Mouse (Mus musculus) thymus, adult 2 months (tissue): ENCODE results near the gene Rbms3.

ENCODE experiments used
- CTCF ChIP-seq: fragments of 200-500 bp; IDR thresholded peaks from 2 replicates; pipeline ENCODE4 v1.5.1; 2012; ENCODE audit warnings: mild to moderate bottlenecking, control low read depth, low read length, moderate library complexity, borderline replicate concordance; ENCODE audit not compliant: control insufficient read depth, poor library complexity, insufficient read depth; ENCODE audit errors: extremely low read depth
- POLR2A ChIP-seq: fragments of 200-500 bp; IDR thresholded peaks from 2 replicates; pipeline ENCODE4 v1.6.1; 2012; ENCODE audit warnings: mild to moderate bottlenecking, low read length, control low read depth, moderate library complexity; ENCODE audit not compliant: control insufficient read depth, poor library complexity, insufficient read depth; ENCODE audit errors: extremely low read depth

DNA sequence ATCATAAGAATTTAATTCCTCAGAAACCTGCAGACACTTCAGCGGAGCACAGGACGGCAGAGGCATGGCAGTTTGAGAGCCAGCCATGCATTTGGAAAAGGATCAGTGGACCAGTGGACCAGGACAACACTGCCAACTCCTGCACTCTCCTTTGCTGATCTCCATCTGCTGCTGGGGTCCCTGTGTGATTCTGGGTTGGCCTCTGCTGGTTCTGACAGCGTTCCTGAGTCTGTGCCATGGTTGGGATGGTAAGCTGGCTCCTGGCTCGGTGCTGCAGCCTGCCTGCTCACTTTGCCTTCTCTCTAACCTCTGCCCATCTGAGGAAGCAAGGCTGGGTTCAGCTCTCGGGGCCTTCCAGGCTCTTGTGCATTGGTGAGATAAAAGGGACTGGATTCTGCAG is 28.9 kb downstream of the Rbms3 start:
- no peak for TF ChIP-seq CTCF
- no peak for TF ChIP-seq POLR2A
